Mouse (Mus musculus): Measurements from ENCODE around the gene Rbm4. TPM values are rescaled to one million over a fixed set of nuclear protein-coding genes. Genes with fewer than 3 reads are reported as not detected.
A peak's percentile ranks its signal among the peaks of the same experiment; 100 is the strongest.
"Not testable (repeated sequence)": the region's sequence is repeated elsewhere in the genome, so short reads cannot be mapped to it uniquely, and the experiment has no call there.

The Rbm4 gene
- total RNA-seq, 1 experiment from 2014 or later = 62.4 TPM

GRCm38 (mm10) chr19:4797846-4798245 lies 4.1 kb upstream of the Rbm4 start:
- no peak for DNase-seq

DNA sequence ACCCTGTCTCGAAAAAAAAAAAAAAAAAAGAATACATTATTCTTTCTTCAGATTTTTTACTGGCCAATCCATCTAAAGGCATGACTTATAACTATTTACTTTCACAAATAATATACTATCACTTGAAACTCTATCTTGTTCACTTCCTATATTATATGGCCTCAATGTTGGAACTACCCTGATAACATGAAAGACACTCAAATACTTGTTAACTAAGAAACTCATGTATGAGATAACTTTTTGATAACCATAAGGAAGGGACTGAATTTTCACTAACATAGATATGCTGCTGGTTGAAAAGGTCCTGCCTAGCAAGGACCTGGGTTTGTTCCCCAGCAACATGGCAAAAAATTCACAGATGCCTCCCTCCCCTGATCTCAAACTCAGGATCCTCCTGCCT lies 2.2 kb upstream of the Rbm4 start:
- DNase-seq = no peak

DNA sequence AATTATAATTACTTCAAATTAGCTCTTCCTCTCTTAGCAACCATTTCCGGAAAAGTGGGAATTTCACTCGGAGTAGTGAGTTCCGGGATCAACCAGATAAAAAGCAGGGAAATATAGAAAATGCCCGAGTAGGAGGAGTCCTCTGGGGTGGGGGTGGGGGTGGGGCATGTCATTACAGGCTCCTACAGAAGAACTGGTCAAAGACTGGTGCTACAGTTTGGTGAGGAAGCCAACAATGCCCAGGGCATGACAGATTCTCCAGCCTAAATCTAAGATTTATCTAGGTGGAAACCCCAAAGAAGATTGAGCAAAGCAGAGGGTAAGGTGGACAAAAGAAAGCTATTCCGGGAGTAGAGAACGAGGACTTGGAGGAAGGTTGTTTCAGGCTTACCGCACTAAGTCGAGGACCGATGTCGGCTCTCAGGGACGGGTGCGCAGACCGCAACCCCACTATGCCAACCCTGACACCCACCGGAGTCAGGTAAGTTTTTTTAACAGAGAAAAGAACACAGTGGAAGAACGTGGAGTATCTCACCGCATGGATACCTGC lies 345 bp downstream of the Rbm4 start:
- DNase-seq = no peak

DNA sequence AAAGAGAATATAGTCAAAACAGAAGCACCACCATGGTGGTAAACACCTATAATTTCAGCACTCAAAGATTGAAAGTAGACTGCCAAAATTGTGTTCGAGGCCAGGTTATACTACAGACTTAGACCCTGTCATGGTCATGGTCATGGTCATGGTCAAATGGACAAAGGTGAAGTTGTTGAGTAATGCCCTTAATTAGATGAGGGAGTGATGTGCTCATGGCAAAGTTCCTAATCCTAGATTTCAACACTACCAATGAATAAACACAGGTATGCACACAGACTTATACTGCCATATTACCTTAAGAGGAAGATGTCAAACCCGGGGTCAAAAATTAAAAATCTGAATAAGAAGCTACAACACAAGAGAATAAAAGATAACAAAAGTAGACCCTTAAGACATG lies 7.4 kb downstream of the Rbm4 start:
- DNase-seq = no peak

- no peak for DNase-seq
These were observed 8.5 kb downstream of the Rbm4 start for GRCm38 (mm10) chr19:4785206-4785605.

- DNase-seq = no peak
These were observed 10.8 kb downstream of the Rbm4 start for GRCm38 (mm10) chr19:4782891-4783290.

DNA sequence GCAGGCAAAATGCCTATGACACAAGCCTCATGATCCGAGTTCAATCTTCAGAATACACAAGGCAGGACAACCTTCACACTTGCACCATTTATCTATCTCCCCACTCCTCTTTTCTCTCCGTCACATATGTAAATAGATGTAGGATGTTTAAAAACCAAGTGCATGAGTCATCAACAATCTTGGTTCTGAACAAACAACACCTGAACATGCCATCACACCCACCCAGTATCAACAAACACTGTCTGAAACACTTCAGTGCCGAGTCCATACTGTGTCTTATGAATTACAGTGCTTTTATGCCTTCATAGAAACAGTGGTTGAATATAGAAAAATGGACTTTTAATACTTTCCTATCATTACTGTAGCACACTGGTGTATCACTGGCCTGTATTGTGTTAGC lies 20.9 kb downstream of the Rbm4 start:
- DNase-seq = no peak

GRCm38 (mm10) chr19:4767507-4768148 lies 26.1 kb downstream of the Rbm4 start:
- DNase-seq = no peak

DNA sequence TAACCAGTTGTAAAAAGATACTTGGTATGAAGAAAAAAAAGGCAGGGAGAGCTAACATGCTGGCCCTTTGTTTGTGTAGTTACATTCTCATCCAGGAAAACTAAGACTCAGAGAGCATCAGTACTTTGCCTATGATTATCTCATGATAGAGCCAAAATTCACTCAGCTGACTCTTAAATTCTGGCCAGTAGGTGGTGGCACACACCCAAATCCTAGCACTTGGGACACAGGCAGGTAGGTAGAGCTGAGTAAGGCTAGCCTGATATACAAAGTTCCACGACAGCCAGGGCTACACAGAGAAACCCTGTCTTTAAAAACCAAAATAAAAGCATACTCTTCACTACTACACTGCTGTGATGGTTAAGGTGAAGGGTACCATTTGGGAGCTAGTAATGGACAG lies 30.8 kb downstream of the Rbm4 start:
- no peak for DNase-seq

GRCm38 (mm10) chr19:4760544-4760943 lies 33.2 kb downstream of the Rbm4 start:
- DNase-seq = not testable (repeated sequence)

DNA sequence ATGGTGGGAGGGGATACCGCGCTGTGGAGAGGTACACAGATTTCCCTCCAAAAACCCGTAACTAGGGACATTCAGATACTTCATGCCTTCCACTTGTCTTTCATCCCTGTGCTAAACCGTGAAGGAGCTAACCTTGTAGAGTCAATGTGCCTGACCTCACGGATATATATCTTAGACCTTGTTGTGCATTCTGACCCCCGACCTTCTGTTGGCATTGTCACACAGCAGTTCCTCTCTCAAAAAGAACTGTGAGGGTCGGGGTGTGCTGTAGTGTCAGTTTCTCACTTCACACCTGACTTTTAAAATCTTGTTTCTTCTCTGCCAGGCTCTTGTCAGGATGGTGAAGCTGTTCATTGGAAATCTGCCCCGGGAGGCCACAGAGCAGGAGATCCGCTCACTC lies 36.8 kb downstream of the Rbm4 start:
- DNase-seq = no peak

- DNase-seq = peak; percentile 98
These were observed 37.3 kb downstream of the Rbm4 start, which contains the start of gene Rbm4b for GRCm38 (mm10) chr19:4756193-4756911. Gene Rbm4b (plus strand): TSS chr19:4756497.

GRCm38 (mm10) chr19:4755565-4756192 lies 38.0 kb downstream of the Rbm4 start:
- DNase-seq = peak; percentile 88

DNA sequence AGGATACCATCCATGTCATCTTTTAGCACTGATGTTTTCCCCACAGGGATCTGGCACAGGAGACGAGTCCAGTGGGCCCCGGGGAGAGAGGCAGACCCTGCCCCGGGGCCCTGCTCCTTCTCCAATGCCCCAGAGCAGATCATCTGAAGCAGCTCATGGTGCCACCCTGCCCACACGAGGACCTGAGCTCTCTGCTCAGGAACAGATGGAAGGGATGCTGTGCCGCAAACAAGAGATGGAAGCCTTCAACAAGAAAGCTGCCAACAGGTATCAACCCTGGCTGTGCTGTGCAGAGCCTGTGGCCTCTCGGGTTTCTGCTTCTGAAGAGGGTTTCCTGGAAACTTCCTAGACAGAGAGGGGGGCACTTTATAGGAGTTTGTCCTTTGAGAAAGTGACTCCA lies 43.7 kb downstream of the Rbm4 start:
- DNase-seq = no peak

- DNase-seq = no peak
These were observed 45.2 kb downstream of the Rbm4 start for GRCm38 (mm10) chr19:4748493-4748892.

- DNase-seq = no peak
These were observed 45.9 kb downstream of the Rbm4 start for GRCm38 (mm10) chr19:4747631-4748312.

DNA sequence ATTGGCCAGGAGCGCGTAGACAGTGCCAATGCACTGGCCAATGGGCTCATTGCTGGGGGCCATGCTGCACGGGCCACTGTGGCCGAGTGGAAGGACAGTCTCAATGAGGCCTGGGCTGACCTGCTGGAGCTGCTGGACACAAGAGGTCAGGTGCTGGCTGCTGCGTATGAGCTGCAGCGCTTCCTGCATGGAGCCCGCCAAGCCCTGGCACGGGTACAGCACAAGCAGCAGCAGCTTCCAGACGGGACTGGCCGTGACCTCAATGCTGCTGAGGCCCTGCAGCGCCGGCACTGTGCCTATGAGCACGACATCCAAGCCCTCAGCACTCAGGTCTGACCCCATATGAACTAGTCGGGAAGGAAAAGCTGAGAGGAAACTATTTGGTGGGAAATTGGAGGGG lies 47.1 kb downstream of the Rbm4 start:
- peak; percentile 75 for DNase-seq

- peak; percentile 26 for DNase-seq
These were observed 48.0 kb downstream of the Rbm4 start for GRCm38 (mm10) chr19:4745681-4746080.

- peak; percentile 69 for DNase-seq
These were observed 48.6 kb downstream of the Rbm4 start for GRCm38 (mm10) chr19:4745057-4745456.

GRCm38 (mm10) chr19:4744026-4744425 lies 49.7 kb downstream of the Rbm4 start:
- DNase-seq = no peak

- no peak for DNase-seq
These were observed 50.2 kb downstream of the Rbm4 start for GRCm38 (mm10) chr19:4743524-4743923.

- no peak for DNase-seq
These were observed 51.5 kb downstream of the Rbm4 start for GRCm38 (mm10) chr19:4742229-4742628.

GRCm38 (mm10) chr19:4741482-4741881 lies 52.2 kb downstream of the Rbm4 start:
- DNase-seq = no peak
